Mouse (Mus musculus) heart, adult 11 months (tissue): ENCODE measurements around the gene Slc35c2.

Experiments
- DNase-seq: peaks from one replicate; pipeline ENCODE4 v3.0.0; 2022

Gene Slc35c2

DNA sequence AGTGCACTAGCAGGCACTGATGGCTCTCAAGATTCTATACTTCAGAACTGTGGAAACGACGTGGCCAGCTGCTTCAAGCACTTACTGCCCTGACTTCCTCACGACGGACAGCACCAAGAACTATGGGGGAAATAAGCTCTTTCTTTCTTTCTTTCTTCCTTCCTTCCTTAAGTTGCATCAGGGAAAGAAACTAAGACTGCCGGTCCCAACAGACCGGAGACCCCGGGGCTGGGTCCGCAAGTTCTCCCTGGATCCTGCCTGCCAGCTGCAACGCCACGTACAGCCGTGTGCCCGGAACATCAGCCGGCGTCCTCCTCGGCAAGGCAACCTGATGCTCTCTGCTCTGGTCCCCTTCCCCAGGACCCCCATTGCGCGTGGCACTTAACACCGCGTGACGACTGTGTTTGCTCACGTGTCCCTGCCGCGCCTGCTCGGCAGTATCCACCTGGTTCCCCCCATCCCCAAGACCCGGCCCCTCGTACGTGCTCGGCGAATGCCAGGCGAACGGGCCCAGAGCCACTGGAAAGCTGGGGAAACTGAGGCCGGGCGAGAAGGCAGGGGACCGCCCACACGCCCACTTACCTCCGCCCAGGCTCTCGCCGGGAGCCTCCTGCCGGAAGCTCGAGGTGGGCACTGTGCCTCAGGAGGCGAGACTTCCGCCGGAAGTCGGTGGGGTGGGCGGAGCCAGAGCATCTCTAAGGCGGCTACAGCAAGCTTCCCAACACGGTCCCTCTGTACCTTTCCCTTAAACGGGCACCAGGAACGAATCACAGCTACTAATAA is at the start of gene Slc35c2:
Slc35c2 (minus strand) TSS at position 668 of the 783 bp plus-strand sequence.
- DNase-seq, result peak; percentile 98

DNA sequence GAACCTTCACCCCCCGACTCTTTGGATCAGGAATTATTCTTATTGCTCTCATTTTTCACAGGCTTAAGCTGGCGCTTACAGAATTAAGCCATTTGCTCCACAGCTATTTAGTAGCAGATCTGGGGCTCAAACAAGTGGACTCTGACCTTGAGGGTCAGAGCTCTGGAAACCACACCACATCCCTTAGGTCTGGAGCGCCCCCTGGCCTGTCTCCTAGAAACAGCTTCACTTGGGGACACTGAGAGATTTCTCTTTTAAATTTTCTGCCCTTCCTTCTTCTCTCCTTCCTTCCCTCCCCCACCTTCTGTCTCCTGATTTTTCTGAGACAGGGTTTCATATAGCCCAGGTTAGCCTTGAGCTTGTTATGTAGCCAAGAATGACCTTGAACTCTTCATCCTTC is 49.5 kb upstream of the Slc35c2 start:
- DNase-seq, result peak; percentile 89

DNA sequence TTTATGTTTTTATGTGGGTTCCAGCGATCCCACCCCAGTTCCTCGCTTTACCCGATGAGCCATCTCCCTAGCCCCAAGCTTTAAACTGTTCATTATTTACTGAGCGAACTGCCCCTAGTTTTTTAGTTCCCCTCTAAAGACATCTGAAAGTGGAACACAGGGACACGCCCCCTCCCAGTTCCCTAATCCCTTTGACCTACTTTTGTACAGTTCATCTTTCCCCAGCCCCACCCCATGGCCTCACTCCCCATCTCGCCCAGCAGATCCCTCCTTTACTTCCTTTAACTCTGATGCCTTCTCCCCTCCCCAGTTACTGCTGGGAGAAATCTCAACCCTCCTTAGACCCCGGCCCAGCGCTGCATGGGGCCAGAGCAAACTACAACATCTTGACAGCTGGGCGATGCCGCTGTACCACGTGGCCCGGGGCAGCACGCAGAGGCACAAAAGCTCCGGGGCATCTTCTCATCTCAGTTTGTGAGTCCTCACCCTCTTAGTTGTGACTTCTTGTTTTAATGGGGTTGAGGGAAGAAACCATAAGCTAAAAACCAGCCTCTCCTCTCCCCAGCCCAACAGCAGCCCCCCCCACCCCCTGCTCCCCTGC is 45.0 kb upstream of the Slc35c2 start:
- DNase-seq, result peak; percentile 96

DNA sequence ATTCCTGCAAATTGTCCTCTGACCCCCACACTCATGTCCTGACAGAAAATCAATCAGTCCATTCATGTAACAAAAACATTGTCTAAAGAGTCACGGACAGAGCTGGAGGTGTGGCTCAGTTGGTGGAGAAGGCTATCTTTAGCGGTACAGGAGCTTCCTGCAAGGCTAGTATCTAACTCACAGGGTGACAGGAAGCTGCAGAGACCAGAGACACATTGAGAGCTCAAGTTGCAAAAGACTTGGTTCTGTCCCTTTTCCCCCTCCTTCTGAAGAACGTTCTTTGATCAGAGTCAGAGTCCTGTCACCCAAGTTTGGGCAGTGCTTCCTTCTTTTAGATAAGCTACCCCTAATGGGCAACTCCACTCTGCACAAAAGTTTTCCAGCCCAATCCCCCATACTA is 42.0 kb upstream of the Slc35c2 start:
- DNase-seq, result no peak

DNA sequence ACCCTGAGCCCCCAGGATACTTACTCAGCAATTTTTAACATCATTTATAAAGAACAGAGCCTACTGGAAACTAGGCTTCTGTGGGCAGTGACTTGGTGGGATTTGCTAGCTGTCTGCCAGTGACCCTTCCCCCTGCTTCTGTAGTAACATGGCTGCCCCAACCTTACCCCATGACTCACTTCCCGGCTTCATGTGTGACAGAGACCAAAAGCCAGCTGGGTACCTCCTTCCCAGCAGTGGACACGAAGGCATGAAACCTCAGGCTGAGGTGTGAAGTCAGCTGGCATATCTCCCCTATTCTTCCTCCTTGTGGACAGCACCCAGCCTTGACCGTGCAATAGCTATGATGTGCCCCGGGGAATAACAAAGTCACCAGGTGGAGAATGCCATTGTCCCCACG is 41.1 kb upstream of the Slc35c2 start:
- DNase-seq, result peak; percentile 74

DNA sequence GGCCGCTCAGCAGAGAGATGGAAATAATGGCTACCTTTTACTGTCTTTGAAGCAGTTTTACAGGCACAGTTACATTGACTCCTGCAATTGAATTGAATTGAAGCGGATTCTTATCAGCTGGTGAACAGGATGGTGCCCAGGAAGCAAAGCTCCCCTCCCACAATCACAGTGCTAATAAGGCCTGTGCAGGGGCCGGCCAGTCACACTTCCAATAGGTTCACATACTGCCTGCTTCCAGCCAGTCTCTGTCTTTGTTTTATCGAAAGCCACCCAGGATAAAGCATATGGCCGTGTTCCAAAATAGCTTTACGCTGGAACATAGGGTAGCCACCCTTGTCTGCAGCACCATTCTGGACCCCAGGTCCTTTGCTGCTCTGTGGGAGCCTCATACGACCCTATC is 39.7 kb upstream of the Slc35c2 start:
- DNase-seq, result no peak

DNA sequence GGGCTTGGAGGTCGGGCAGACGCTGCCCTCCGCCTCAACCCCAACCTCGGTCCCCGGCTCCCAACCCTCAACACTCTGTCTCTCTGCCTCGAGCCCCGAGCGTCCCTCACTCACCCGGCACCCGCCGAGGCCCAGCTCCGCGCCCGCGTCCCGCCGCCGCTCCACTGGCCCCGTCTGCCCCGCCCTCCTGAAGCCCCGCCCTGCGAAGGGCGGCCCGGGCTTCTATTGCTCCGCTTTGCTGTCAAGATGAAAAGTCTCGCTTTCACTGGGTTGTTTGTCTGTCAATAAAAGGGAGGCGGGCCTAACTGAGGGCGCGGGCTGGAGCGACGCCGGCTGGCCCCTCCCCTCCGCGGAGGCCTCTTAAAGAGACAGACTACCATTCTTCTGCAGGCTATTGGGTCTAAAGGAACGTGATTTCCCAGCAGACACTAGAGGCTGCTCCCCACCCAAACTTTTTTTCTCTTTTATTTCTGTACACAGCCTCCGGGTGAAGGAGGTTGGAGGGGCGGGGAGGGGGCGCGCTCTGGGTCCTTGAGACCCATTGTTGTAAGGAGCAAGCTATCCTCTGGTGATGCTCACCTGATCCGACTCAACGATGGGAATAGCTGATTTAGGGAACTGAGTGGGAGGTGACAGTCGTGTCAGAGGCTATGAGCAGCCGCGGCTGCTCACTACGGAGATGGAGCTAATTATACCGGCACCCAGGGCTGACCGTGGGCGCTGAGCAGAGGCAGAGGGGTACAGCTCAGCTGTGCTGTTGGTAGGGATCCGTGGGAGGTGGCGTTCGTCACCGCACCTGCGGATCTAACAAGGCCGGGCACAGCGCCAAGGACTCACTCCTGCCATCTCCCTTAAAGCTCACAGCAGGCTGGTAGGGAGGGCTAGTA is 38.9 kb upstream of the Slc35c2 start, which contains the start of gene Elmo2:
Elmo2 (minus strand) TSS at position 176 of the 887 bp plus-strand sequence.
- DNase-seq, result peak; percentile 100

DNA sequence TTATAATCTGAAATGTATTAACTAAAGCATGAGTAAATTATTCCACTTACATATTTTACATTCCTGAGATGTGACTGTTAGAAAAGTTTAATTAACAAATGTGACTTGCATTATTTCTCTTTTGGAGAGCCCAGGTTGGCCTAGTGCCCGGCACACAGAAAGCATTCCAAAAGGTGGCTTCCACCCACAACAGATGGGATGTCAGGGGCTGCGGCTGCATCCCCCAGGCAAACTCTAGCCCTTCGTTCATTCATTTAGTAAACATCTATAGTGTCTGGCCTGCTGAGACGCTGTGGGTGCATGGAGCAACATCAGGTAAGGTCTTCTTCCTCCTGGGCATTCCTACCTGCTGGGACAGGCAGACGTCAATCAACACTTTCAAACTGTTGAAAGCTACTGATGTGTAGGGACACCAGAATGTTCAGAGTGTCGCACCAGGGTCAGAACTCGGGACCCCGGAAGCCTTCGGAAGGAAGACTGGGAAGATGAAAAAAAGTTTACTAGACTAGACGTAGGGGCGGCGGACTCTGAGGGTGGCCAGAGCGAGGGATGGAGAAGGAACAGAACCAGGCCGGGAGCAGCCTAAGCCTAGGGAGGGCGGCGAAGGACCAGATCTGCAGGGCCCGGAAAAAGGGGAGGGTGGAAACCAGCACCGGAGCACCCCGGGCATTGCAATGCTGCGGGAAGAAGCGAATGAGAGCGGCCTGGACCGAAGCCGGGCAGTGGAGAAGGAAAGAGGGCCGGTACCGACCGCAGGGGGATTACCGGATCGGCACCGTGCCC is 38.0 kb upstream of the Slc35c2 start:
- no peak for DNase-seq

DNA sequence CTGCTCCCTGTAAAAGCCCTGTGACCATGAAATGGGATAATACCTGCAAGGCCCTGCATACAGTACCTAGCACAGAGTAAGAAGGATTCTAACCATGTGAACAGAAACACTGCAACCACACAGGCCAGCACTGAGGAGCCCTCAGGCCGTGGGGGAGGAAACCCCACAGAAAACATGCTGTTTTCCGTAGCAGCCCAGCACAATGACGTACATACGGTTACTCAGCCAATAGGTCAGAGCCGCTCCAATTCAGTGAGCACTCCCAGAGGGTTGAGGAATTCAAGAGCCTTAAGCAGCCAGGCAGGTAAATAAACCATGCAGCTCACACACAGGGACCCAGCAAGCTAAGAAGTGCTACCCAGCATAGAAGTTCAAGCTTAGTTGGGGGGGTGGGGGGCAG is 36.3 kb upstream of the Slc35c2 start:
- peak; percentile 91 for DNase-seq

DNA sequence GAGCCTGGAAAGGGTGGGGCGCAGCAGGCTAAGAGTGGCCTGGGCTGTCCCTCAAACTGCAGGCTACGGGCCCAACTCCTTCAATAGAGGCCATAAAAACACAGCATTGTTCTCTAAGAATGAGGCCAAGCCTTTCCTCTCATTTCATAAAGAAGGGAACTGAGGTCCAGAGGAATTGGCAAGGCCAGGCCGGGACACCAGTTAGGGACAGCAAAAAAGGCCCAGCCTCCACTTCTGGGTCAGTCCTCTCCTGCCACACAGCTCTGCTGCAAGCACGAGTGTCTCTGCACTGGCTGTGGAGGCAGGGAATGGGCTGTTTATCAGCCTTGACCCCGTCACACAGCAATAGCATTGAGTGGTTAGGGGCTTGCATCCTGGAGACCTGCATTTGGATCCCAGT is 35.8 kb upstream of the Slc35c2 start:
- DNase-seq, result peak; percentile 87

DNA sequence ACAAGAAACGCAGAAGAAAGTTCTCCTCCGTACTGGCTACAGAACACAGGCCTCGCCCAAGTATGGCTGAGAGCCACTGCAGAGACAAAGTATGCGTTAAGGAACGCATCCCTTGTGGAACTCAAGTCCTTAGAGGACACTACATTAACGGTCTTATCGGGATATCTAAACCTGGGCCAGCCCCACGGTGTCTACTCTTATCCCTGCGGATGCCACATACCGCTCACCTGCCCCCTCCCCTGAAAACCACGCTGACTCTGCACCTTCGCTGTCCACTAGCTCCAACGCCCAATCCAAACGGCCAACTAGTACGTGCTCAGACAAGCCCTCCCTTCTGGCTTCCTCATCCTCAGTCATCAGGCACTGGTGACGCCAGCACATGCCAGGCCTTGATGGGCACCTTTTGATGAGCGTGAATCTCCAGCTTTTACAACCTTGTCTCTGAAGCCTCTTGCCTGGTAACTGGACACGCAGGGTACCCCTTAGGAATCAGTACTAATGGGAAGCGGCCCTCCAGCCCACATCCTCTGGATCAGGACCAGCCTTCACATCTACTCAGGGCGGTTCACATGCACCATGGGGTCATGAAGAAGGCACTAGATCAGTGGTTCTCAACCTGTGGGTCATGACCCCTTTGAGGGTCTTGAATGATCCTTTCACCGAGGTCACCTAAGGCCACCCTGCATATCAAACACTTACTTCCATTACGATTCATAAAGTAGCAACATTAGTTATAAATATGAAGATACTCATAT is 34.5 kb upstream of the Slc35c2 start:
- DNase-seq, result peak; percentile 89

DNA sequence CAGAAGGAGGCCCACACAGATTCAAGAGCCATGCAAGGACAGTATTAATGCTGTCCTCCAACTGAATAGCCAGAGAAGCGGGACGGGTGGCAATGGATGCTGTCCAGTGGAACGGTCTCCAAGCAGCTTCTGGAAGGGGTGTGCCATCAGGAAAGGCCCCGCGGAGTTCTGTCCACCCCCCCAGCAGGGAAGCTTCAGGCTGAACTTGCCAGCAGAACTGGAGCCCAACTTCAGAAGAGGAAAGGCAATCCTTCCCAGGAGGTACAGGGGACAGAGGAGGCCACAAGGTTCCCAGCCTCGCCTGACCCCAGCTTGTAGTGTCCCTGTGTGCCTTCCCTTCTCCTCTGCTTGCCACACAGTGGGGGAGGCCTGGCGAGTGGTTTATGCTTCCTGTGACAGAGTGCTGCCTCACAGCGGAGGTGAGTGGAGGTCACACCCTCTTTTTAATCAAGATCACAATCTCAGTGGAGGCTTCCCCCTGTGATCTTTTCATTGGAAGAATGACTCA is 33.8 kb upstream of the Slc35c2 start:
- DNase-seq, result peak; percentile 93

DNA sequence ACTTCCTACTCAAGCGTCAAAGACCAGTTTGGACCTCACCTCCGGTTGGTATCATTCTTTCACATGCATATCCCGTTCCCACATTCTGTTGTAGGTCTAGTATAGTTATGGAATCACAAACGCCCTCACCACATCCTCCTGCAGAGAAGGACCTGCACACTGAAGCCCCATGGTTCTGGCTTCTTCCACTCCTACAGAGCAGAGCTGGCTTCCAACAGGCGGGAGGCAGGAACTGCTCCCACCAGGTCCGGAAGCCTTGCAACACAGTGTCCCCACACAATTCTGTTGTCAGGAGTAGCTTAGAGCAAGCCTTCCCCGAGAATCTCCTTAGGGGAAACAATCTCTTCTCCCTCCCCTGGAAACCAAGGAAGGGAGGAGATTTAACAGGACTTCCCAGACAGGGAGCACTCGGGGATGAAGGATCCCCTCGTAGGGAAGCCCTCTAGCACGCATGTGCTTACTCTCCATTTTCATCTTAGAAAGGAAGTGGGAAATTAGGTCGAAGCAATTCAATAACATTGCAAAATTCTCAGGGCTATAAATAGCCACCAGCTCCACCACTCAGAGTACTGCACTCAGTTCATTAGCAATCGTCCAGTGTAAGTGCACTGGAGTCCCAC is 33.0 kb upstream of the Slc35c2 start:
- DNase-seq, result peak; percentile 98

DNA sequence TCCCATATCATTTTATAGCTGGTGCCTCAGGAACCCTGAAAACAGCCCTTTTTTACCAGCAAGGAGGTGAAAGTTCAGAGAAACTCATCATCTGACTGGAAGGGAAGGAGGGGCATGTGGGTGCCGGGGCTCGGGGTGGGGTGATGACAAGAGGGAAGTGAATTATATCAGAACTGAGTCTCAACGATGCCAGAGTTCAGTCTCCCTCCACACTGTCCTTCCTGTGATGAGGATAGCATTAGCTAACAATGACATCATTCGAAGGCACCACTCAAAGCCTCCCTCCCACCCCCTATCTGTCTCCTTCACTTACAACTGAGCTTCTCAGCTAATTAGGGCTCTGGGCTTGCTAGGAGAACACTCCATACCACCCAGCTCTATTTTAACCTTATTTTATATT is 31.8 kb upstream of the Slc35c2 start:
- DNase-seq, result no peak

DNA sequence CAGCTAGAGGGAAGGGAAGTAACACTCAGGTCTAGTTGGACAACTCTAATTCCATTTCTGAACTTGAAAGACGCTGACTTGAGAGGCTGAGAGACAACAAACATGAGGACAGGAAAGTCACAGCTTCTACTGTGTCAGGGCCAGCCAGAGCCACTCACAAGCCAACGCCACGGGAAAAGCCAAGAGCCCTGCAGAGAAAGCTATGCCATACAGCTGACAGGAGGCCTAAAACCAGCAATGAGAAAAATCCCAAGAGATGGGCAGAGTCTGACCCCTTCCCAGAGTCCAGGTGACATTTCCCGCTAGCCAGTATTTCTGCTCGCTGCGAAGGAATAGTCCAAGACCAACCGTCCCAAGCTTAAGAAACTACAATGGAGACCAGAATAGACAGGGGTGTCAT is 31.3 kb upstream of the Slc35c2 start:
- no peak for DNase-seq

DNA sequence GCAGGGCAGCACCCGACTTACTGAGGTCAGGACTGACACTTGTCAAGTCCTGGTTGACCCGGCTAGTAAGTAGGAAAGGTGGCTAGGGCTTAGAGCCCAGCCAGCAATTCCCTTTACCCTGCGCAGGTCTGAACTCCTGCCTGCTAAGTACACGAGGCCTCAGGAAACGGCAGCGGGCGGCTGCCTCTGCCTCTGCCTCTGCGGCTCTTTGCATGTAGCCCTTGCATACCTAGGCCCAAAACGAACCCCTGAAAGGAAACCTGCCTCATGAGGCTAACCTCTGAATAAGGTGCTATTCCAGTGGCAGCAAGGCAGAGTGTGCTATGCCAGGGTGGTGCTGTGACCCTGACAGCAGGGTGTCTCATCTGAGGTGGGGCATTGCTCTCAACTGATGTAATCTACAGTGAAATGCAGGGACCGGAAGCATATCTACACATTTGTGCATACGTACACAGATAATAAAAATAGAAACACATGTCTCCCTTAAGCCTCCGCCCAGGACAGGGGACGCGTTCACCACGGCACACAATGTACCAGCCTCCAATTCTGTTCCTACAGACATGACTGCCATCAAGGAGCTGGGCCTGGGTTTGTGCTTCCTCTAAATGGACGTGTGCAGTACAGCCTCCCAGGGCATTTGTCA is 30.1 kb upstream of the Slc35c2 start:
- DNase-seq, result no peak

DNA sequence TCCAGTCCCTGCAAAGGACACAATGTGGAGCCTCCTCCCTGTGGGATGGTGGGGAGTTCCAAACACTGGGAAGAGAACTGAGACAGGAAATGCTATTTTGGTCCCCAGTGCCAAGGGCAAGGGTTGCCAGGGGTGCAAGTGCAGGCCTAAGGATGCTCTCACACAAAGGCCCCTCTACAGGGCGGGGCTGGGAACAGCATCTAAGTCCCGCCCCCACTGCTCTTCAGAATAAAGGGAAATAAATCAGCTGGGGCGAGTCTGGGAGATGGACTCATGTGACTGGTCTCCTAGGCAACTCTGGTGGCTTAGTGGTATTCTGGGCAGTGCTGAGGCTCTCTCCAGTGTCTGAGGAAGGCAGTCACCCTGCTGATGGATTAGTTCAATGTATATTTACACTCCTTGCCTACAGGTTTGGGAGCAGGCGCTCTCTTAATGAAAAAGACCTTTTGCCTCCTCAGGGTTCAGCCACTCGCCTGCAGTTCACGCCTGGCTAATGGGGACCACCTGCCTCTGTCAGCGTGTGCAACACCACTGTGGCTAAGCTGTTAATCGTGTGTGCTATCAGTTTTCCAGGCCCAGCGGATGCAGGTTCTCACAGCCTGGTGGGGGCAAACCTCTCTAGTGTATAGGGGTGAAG is 29.3 kb upstream of the Slc35c2 start:
- DNase-seq, result peak; percentile 98

DNA sequence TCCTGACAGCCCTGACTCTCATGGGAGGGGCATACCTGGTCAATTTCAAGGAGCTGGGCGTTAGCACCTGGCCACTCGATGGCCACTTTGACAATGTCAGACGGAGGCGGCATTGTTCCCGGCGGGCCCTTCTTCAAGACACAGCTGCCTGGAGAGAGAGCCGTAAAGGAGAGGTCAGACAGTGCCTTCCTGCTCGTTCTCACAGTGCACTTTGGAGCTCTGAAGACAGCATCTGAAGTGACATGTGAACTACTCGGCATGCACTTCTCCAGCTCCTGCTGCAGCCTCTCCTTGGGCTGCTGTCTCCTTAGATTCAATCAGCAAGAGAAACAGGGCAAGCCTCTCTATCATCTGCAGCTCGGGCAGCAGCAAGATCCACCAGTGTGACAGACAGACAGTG is 28.5 kb upstream of the Slc35c2 start:
- no peak for DNase-seq

DNA sequence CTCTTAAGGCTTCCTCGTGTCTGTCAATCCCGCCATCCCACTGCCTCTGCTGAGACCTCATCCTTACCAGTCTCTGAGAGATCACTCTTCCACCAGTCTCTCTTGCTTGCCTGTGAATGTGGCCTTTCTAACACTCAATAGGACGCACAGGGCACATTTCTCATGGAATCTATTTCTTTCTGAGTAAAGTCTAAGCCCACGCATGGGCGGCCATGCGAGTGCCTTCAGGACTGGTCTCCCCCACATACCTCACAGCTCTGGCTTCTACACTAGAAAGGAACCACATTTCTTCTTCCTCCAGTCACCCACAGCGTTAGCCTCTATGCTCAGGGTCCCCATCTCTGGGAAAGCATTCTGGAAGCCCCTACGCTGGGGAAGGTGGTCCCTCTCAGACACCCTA is 26.5 kb upstream of the Slc35c2 start:
- no peak for DNase-seq

DNA sequence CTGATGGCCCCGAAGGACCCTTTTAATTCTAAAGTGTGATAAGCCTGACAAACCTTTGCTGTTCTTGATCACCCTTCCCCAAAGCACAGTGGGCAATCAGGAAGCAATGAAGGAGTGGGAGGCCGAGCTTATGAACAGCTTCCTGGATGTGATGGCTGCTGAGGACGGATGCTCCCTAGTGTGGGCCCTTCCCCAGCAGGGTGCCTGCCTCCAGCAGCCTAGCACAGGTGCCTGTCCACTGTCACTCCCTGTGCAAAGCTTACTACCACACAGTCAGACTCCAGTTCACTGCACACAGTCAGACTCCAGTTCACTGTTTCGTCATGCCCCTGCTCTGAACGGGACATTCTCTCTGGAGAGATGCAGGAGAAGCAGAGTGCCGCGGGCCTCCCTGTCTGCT is 24.7 kb upstream of the Slc35c2 start:
- DNase-seq, result no peak
